Mouse (Mus musculus) liver, embryonic 14.5 days (tissue): ENCODE measurements around the gene Sec14l4.

Experiments used
- CTCF ChIP-seq: IDR thresholded peaks from 2 replicates; pipeline ENCODE4 v1.5.1; 2016; ENCODE audit warnings: antibody characterized with exemption, low read depth, control low read depth
- EP300 ChIP-seq: IDR thresholded peaks from 2 replicates; pipeline ENCODE4 v1.6.1; 2016; ENCODE audit warnings: antibody characterized with exemption, low read depth

- no peak for TF ChIP-seq EP300
- no peak for TF ChIP-seq CTCF
Measured at GRCm38 (mm10) chr11:4031961-4032360, 699 bp downstream of the Sec14l4 start.
